Mouse (Mus musculus) cerebral cortex, adult 2 months (tissue): ENCODE measurements around the gene Crb3.

Experiments used
- WGBS: fragments of 180-500 bp; shearing (Covaris S2); methylation state at CpG from one replicate; pipeline ENCODE4 v1.1.7; 2018; 5-methylcytosine and 5-hydroxymethylcytosine counted together

Crb3 gene

GRCm38 (mm10) chr17:57105181-57106034 is 46.5 kb downstream of the Crb3 start, which contains the start of gene Tnfsf9:
TSS of gene Tnfsf9 (plus strand) at chr17:57105325.
- WGBS, result 1% methylated on average over 57 of the region's 61 CpGs

- 36% methylated on average over 9 of the region's 9 CpGs for WGBS
These were observed 47.1 kb downstream of the Crb3 start for GRCm38 (mm10) chr17:57106035-57106368.

GRCm38 (mm10) chr17:57107064-57107463 is 48.2 kb downstream of the Crb3 start:
- WGBS, result 93% methylated on average over 5 of the region's 5 CpGs

- 92% methylated on average over 7 of the region's 7 CpGs for WGBS
These were observed 49.2 kb downstream of the Crb3 start for GRCm38 (mm10) chr17:57108040-57108665.

- 84% methylated on average over 5 of the region's 5 CpGs for WGBS
These were observed 49.8 kb downstream of the Crb3 start for GRCm38 (mm10) chr17:57108666-57109171.

- WGBS, result 93% methylated on average over 1 of the region's 1 CpGs
These were observed 51.1 kb downstream of the Crb3 start for GRCm38 (mm10) chr17:57110005-57110404.

- 83% methylated on average over 10 of the region's 10 CpGs for WGBS
These were observed 54.0 kb downstream of the Crb3 start for GRCm38 (mm10) chr17:57112768-57113474.
